Mouse (Mus musculus) liver, adult (tissue): ENCODE measurements around the gene Mapkapk5.

Experiments
- GATA4 ChIP-seq: IDR thresholded peaks from 2 replicates; pipeline ENCODE4 v1.6.1; 2014; ENCODE audit warnings: mild to moderate bottlenecking, low read length; ENCODE audit not compliant: insufficient replicate concordance

Mapkapk5 gene

GRCm38 (mm10) chr5:121576927-121577488, 31.3 kb upstream of the Mapkapk5 start:
- TF ChIP-seq GATA4: no peak

DNA sequence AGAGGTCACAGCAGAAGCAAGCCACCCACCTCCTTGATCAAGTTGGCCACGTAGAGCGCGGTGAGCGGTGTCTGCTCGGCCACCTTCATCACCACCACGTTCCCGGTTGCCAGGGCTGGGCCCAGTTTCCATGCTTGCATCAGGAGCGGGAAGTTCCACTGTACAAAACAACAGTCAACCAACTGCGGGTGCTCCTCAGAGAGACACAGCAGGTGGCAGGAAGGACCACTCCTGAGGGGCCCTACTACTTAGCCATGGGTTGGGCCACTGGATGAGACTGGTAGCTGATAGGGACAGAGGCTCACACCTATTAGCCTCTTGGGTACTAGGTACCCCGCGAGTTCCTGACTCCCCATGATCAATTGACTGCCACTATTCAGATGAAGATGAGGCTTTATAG, 30.2 kb upstream of the Mapkapk5 start:
- no peak for TF ChIP-seq GATA4

- no peak for TF ChIP-seq GATA4
These were observed 28.4 kb upstream of the Mapkapk5 start for GRCm38 (mm10) chr5:121574145-121574544.

DNA sequence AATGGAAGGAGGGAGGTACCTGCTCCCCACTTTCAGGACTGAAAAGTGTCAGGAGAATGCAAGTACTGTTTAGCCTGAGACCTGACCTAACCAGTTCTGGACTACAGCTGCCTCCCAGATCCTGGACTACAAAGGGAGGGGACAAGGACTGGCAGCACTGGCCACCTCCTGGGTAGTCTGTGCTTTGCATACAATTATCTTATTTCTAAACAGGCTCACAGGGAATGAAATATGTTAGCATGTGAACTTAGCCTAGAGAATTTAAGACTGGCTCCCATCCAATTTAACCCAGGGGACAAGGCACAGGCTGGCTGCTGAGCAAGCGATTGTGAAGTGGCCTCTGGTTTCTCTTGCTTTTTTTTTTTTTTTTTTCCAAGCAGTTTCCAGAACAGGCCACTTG, 25.1 kb upstream of the Mapkapk5 start:
- no peak for TF ChIP-seq GATA4

DNA sequence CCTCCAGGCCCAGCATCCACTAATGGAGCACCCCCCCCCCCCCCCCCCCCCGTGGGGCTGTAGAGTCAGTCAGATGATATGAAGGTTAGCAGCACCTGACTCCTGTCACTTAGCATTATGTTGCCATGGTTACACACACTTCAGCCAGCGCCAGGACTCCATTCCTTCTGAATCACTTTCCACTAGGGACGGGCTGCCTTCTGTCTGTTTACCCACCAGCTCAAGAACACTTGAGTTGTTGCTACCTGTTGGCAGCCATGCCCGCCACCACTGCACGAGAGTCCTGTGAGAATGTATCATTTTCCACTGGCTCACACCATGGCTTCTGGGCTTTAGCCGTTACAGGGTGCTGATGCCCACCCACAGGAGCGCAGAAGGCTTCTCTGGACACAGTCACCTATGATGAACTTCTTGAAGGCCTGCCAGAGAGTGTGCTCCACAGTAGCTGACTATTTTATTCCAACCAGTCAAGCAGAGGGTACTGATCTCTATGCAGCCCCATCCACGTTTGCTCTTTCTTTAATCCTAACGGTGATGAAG, 24.2 kb upstream of the Mapkapk5 start:
- no peak for TF ChIP-seq GATA4

DNA sequence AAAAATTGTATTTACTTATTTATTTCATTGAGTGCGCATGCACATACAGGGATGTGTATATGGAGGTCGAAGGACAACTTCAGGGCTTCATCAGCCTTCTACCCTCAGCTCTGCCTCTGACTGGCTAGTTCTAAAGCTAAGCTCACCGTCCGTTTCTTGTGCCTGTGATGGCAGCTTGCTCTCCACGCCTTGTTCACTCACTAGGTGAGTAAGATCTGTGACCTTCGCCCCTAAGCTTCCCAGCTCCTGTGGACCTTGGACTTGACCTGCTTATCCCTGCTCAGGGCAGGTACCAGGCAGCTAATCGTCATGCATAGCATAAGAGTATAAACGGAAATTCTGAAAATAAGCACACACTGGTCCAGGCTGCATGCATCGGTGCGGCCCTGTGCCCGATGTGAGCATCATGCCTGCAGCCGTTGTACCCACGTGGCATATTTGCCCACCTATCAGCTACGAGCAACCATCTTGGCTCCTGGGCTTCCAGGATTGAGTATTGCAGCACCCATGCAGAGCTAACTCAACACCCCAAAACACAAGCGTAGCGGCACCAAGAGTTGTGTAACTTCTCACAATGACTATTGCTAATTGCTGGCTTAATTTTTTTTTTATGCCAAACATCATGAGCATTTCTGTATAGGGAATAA, 20.5 kb upstream of the Mapkapk5 start:
- TF ChIP-seq GATA4: no peak; the same call in 1 of the 2 replicates

DNA sequence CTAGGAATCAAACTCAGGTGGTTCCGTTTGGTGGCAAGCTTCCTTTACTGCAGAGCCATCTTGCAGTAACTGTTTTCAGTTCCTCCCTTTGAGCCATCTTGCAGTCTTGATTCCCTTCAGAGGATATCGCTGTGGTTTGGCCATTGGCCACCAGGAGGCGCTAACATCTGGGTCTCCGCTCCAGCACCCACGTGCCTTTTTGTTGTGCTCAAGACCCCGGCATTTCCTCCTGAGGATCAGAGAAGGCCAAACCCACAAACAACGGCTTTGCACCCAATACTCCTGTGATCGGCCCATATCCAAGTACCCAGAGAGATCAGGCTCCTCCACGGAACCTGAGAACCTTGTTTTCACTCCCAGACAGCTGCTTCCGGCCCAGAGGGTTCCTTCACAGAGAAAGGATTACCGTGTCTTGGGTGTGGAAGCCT, 18.8 kb upstream of the Mapkapk5 start:
- TF ChIP-seq GATA4: no peak; the same call in 1 of the 2 replicates

GRCm38 (mm10) chr5:121562436-121562835, 16.7 kb upstream of the Mapkapk5 start:
- no peak for TF ChIP-seq GATA4

GRCm38 (mm10) chr5:121549196-121549595, 3.5 kb upstream of the Mapkapk5 start:
- no peak for TF ChIP-seq GATA4

DNA sequence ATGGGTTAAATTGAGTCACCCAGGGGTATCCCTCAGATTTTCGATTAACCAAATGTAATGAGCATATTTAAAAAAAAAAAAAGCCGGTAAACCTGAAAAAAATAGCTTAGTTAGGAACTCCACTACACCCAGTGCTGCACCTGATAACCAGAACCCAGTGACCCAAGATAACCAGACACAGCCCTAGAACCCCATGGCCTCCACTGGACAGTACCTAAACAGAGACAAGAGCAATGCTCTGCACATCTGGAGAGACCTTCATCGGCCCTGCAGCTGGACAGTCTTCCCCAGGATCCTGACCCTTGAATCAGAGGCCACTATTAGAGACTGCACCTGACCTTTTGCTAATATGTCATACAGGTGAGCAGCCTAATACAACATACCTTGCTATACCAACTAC, 1.4 kb upstream of the Mapkapk5 start:
- no peak for TF ChIP-seq GATA4

- no peak for TF ChIP-seq GATA4
These were observed 808 bp upstream of the Mapkapk5 start for GRCm38 (mm10) chr5:121546530-121546895.

- TF ChIP-seq GATA4: no peak
These were observed 554 bp downstream of the Mapkapk5 start, which contains the start of the genes Adam1a and Gm42878 for GRCm38 (mm10) chr5:121544910-121545792. Gene Adam1a (minus strand): TSS chr5:121545482. Gene Gm42878 (minus strand): TSS chr5:121545482.

GRCm38 (mm10) chr5:121543370-121543769, 2.3 kb downstream of the Mapkapk5 start:
- TF ChIP-seq GATA4: no peak

GRCm38 (mm10) chr5:121541235-121541634, 4.5 kb downstream of the Mapkapk5 start:
- no peak for TF ChIP-seq GATA4

- TF ChIP-seq GATA4: no peak
These were observed 5.6 kb downstream of the Mapkapk5 start for GRCm38 (mm10) chr5:121540066-121540465.

DNA sequence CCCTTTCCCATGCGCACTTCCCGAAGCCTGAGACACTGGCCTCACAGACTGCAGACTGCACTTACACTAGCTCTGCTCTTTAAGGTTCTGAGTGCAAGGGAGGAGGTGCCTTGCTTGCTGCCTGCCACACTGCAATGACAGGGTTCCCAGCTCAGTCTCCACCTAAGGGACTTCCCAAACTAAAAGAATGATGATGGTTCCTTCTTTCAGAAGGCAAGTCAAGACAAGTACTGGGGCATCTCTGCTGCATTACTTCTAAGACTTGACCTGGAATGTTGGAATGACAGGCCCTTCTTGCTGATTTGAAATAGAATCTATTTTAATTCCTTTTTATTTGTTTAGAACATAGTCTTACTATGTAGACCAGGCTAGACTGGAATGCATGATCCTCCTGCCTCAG, 8.1 kb downstream of the Mapkapk5 start:
- no peak for TF ChIP-seq GATA4
